Mouse (Mus musculus): ENCODE measurements around the gene Ezh1.
"Not testable (repeated sequence)": the region's sequence is repeated elsewhere in the genome, so short reads cannot be mapped to it uniquely, and the experiment has no call there.

The Ezh1 gene

DNA sequence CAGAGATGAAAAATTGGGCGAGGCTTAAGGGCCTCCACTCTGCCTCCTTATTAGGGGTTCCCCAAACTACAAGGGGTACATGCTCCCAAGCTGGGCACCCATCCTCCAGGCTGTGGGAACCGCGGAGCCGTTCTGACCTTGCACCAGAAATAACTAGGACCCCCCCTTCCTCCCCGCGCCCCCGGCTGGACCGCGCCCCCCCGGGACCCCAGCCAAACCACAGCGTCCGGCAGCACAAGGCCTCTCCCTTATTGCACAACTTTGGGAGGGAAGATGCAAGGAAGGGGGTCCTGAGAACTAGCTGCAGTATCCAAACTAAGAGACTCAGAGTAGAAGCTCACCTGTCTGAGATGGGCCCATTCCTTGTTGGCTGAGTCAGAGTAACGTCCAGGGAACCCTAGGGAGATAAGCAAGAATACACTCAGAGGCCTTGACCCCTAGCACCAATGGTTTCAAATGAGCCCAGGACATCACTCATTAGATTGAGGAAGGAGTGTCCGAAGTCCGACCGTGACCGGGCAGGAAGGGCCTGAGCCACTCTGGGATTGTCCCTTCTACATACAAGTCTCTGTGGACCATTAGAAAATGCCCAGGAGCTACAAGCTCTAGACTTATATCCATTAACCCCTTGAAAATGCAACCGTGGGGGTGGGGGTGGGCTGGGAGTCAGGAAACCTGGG is 57.8 kb downstream of the Ezh1 start:
- no peak for DNase-seq (ENCODE audit: low spot score)

DNA sequence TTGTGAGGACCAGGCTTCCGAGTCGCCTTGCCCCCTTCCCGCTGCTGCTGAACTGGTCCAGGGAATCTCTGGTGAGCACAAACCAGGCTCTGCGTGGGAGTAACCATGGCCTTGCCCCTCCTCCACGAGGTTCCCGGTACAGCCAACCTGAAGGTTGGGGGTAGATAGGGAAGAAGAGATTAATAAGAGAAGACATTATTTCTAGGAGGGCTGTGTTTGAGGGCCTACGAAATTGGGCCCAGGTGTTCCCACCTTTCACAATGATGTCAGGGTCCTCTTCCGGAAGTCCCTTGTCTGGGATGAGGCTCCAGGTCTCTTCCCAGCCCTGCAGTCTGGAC is 58.3 kb downstream of the Ezh1 start:
- no peak for DNase-seq (ENCODE audit: low spot score)

DNA sequence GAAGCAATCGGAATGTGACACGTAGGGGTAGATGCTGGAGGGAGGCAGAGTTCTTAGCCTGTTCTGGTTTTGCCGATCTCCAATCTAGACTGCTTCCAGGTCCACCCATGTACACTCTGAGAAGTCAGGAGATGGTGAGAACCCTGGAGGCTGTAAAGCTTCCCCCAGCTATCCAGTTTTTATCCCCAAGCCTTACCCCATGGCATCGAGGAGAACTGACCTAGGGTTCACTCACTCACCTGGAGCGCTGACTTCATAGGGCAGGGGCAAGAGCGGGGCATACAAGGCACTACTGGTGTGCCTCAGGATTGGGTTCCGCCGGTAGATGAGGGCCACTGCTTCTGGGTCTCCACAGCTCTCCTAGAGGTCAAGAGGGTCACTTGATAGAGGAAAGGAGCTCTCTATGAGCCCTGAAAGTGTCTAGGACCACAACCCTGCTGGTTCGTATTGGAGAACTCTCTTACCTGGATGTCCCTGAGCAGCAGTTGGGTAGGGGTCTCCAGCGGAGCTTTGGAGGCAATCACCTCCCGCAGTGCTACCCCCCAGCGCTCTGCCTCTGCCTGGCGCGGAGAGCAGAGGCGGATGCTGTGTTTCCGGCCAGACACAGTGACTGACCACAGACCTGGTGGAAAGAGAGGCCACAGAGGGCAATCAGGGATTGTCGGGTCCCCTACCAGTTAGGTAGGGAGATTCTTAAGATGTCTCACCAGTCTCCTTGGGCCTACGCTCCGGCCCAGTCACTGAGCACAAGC is 58.9 kb downstream of the Ezh1 start:
- DNase-seq (ENCODE audit: low spot score) = no peak

- DNase-seq (ENCODE audit: low spot score) = no peak
Observed at GRCm38 (mm10) chr11:101166357-101166756, 59.9 kb downstream of the Ezh1 start.

DNA sequence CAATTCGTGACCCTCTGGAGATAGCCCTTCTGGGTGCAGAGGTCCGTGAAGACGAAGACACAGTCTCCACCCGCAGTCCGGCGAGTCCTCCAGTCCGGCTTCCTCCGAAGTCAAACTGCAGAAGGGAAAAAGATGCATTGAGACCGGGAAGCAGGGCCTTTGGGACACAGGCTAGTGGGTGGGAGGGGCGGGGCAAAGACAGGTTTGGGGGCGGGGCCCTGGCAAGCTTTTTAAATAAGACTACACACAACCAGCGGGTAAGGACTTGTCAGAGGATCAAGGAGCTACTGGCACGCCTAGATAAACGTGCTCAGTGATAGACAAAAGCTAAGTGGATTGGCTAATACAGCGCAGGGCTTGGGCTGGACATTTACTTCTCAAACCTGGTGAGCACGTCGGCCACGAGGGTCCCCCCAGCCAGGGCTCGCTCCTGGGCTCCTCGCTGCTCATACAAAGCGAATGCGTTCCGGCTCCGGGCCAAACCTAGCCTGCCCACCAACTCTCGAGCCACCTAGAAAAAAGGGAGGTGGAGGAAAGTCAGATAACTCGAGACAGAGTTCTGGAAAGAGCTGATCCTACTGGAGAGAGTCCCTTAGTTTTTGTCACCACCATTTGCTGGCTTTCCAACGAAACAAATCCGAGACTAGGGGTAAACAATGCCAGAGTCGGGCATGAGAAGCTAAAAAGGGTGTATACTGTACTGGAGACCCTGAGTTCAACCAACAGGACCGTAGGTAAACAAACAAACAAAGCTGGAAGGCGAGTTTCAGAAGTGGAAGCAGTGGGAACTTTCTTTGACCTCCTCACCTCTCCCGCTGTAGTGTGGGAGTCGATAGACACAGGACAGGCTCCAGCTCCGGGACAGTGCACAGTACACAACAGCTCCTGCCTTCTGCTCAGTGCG is 61.3 kb downstream of the Ezh1 start:
- DNase-seq (ENCODE audit: low spot score) = no peak

- DNase-seq (ENCODE audit: low spot score) = no peak
Observed at GRCm38 (mm10) chr11:101164351-101164665, 62.0 kb downstream of the Ezh1 start.

GRCm38 (mm10) chr11:101163476-101164350 is 62.5 kb downstream of the Ezh1 start:
- no peak for DNase-seq (ENCODE audit: low spot score)

DNA sequence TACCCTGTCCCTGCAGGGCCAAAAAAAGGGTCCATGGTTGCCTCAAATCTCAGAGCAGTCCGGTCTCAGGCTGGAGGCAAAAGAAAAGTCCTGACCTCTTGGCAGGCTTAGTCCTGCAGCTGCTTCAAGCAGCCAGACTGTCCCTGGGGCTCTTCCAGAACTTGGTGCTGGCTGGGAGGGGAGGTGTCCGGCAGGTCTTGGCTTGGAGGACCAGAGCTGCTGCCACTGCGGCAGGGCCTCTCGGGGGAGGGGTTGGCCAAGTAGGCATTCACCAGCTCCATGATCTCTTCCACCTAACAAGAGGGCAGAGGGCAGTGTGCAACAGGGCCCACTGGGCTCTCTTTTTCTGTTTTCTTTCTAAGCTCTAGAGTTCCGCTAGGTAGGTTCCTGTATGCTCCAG is 63.5 kb downstream of the Ezh1 start:
- peak; percentile 63 for DNase-seq (ENCODE audit: low spot score)

DNA sequence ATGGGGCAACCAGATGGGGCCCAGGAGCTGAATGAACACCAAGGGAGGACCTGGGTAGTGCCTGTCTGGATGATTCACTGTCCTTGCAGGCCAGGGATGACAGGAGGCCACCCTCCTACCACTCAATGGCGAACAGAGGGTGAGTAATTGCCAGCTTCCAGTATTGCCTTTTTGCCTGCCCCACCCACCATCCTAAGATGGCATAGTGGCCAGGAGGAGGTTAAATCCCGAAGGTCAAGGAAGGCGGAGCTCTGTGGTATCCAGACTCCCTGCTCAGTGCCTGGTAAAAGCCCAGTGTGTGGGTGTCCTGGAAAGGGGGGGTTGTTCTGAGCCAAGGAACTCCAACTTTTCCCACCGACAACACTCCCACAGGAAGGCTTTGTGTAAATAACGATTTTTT is 64.0 kb downstream of the Ezh1 start:
- DNase-seq (ENCODE audit: low spot score) = no peak

- no peak for DNase-seq (ENCODE audit: low spot score)
Observed at GRCm38 (mm10) chr11:101161551-101161950, 64.7 kb downstream of the Ezh1 start.

DNA sequence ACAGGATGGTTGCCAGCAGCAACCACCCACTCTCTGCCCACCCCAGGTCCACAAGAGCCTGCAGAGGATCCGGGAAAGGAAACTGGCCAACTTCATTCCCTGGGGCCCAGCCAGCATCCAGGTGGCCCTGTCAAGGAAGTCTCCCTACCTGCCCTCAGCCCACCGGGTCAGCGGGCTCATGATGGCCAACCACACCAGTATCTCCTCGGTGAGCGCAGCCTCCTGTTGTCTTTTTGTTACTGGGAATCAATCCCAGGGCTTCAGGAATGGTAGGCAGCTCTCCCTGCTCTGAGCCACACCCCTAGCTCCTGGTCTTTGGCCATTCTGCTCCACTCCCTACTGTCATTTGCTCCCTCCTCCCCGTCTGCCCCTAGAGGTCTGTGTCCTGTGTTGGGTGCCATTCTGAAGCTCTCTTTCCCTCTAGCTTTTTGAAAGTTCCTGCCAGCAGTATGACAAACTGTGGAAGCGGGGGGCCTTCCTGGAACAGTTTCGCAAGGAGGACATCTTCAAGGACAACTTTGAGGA is 65.2 kb downstream of the Ezh1 start:
- not testable (repeated sequence) for DNase-seq (ENCODE audit: low spot score)

- DNase-seq (ENCODE audit: low spot score) = not testable (repeated sequence)
Observed at GRCm38 (mm10) chr11:101160151-101160550, 66.1 kb downstream of the Ezh1 start.

DNA sequence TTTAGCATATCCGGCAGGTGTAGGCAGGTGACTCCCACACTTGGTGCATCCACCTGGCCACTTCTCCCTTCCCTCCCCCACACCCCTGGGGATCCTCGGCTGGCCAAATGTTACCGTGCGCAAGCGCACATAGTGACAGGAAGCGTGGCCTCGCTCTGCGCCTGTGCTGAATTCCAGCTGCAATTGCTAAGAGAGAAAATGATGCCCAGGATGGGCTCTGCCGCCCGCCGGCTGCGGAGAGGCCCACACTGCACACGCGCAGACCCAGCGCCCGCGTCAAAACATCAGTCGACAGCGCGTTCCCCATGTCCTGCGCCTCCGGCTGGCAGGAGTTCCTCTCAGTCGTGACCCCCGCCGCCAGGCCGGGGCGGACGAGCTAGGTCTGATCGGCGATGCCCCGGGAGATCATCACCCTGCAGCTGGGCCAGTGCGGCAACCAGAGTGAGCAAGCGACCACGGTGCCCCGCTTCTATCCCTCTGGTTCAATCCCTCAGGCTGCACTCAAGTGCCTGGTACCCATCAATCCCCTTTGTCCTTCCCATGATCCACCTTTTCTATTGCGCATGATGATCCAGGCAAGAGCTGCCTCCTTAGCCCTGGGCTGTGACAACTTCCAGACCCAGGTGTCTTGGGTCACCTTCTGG is 70.4 kb downstream of the Ezh1 start, which contains the start of gene Tubg2:
Gene Tubg2, plus strand, starts transcription at position 180 of the 644 bp plus-strand sequence.
- peak; percentile 35 for DNase-seq (ENCODE audit: low spot score)

GRCm38 (mm10) chr11:101155151-101155550 is 71.1 kb downstream of the Ezh1 start:
- DNase-seq (ENCODE audit: low spot score) = no peak

DNA sequence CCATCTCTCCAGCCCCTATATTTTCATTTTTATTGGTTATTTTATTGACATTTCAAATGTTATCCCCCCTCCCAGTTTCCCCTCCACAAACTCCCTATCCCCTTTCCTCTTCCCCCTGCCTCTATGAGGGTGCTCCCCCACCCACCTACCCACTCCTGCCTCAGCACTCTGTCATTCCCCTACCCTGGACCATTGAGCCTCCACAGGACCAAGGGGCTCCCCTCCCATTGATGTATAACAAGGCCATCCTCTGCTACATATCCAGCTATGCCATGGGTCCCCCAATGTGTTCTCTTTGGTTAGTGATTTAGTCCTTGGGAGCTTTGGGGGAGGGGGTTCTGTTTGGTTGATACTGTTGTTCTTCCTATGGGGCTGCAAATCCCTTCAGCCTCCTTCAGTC is 71.6 kb downstream of the Ezh1 start:
- no peak for DNase-seq (ENCODE audit: low spot score)

DNA sequence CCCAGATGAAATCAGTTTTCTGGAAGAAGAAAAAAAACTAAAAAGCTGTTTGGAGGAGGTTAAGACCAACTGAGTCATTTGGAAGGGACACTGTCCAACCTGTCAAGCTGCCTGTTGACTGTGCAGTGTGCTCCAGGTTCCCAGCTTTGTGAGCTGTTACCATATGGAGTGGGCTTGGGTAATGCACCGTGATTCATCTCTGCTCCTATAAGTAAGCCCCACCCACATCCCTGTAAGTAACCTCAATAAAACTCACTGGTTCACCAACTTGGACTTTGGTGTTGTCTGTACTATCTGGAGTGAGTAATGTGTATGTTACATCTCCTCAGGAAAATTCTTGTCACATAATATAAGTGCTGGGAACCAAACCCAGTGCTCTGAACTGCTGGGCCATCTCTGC is 73.4 kb downstream of the Ezh1 start:
- no peak for DNase-seq (ENCODE audit: low spot score)

DNA sequence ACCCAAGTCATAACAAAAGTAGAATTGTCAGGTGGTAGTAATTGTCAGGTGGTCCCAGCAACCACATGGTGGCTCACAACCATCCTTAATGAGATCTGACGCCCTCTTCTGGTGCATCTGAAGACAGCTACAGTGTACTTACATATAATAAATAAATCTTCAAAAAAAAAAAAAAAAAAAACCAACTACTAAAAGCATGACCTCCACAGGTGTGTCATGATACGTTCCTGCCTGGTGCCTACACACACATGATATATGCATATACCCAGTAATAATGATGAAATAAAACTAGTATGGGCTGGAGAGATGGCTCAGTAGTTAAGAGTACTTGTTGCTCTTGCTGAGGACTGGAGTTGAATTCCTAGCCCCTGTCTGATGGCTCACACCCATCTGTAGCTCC is 75.2 kb downstream of the Ezh1 start:
- no peak for DNase-seq (ENCODE audit: low spot score)

DNA sequence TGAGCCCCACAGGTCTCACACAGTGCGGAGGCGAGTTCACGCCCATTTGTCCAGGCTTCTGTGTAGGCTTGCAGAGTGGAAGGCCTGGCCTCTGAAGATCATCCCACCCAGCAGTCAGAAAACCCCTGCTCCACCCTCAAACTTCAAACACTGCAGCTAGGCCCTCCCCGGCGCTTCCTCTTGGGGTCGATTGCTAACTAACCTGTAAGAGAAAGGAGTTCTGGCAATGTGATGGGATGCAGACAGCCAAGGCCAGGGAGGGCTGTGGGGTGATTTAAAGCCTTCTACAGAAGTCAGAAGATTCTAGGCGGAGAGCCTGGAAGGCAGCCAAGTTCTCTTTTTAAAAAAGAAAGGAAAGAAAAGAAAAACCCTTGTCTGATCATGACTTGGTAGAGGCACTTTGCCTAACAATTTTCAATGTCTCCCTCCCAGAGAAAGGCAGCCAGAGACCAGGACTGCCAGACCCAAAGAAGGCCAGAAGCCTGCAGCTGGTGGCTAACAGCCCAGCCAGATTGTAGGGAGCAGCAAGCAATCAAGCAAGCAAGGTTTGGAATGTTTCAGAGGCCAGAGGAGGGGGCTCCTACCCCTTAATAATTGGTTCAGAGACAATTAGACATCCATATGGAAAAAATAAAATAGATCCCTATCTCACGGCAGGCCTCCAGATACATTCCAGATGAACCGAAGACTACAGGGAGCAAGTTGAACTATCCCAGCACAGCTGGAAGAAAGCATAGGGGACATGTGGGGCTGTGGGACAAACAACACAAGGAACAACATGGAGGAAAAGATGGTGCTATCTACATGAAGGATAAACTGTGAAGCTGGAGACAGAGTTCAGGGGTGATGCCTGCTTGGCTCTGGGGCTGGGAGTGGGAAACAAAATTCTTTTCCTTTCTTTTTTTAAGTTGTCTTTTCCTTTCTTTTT is 76.8 kb downstream of the Ezh1 start:
- DNase-seq (ENCODE audit: low spot score) = no peak

GRCm38 (mm10) chr11:101148751-101149150 is 77.5 kb downstream of the Ezh1 start:
- no peak for DNase-seq (ENCODE audit: low spot score)

- no peak for DNase-seq (ENCODE audit: low spot score)
Observed at GRCm38 (mm10) chr11:101146377-101146776, 79.9 kb downstream of the Ezh1 start.
